Mouse (Mus musculus) gastrocnemius, postnatal 36 days (tissue): Measurements from ENCODE around the gene Il31ra. TPM values are rescaled to one million over a fixed set of nuclear protein-coding genes. Genes with fewer than 3 reads are reported as not detected.
A peak's percentile ranks its signal among the peaks of the same experiment; 100 is the strongest.

ENCODE experiments used
- DNase-seq, 2 experiments: peaks; one replicate each; pipeline ENCODE4 v3.0.0; 2022
- intact Hi-C: fragments of 180-260 bp; cut with DNase I; formaldehyde crosslinking; loops from one replicate; pipeline ENCODE4 v1.15.1; 2025
- total RNA-seq, 2 experiments: library from RNA; stranded (reverse); gene quantifications; 2 replicates each; pipeline ENCODE4 v1.2.3; 2021

The Il31ra gene
- total RNA-seq, 2 experiments from 2014 or later = not detected

DNA sequence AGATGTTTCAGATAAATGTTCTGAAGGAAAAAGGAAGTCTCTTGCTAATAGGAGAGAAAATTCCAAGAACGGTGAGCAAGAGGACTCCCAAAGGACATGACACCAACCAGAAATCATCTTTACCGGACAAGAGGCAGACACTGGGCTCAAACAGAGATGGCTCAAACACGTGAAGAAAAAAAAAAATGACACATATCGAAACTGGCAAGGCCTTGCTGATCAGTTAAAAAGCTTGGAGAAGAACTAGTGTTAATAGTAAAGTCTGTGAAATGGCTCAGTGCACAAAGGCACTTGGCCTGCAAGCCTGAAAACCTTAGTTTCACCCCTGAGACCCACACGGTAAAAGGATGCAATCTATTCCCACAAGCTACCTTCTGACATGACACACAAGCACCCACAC is 23.4 kb downstream of the Il31ra start:
- intact Hi-C loops = no loop called here

DNA sequence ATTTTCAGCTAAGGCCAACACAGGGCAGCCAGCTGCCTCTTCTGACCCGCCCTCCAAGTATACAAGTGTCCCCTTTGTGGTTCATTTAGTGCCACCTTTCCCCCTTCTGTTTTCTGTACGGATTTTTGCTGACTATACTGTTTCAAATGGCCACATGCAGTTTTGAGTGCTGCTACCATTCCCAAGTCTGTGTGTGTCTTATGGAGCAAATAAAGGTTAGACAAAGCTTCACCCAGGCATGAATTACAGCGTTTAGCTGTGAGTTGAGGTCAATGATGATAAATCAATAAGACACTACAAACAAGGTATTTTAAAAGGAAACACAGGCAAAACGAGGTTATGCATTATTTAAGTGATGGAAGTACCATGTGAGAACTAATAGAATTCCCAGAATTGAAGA is 24.6 kb downstream of the Il31ra start:
- intact Hi-C loops = no loop called here

More for the DNA sequence above, 23.4 kb downstream of the Il31ra start:
- DNase-seq = no peak

DNA sequence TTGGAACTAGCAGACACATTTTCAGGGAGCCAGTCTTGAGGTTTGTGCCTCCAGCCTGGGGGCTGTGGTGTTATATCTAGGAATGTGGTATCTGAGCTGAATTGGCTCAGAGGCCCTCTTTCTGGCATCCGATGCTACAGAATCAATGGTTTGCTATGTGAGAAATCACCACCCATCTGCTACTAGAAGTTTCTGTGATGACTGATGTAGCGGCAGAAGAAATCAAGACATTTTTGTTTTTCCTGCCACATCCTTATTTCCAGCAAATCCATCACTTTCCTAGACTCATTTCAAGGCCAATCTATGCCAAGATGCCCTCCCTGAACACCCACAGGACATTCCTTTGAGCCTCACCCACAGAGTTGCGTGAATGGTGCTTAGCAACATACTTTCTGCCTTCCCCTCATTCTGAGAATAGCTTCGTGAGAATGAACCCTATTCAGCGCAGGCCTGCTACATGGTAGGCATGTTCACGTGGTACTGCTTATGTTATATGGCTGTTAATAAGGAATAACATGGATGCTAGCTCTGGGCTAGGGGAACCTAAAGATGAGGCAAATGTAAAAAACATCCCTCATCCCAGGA is 33.5 kb downstream of the Il31ra start:
- intact Hi-C loops = no loop called here
- no peak for DNase-seq

More for the DNA sequence above, 24.6 kb downstream of the Il31ra start:
- DNase-seq = no peak

DNA sequence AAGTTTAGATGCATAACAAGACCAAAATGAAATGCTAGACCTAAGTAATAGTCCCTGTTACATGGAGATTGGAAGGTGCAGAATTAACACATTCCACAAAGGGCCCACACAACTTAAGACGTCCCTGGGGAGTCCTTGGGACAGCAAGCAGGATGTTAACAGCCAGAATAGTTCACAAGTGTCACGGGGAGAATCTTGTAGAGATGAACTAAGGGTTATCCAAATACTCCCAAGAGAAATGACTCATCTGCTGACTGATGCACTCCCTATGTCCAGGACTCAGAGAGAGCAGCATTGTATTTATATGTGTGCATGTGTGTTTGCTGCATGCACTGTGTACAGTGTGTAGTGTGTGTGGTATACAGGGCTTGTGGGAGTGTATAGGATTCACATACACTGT is 37.7 kb downstream of the Il31ra start:
- DNase-seq = no peak
- intact Hi-C loops = no loop called here

DNA sequence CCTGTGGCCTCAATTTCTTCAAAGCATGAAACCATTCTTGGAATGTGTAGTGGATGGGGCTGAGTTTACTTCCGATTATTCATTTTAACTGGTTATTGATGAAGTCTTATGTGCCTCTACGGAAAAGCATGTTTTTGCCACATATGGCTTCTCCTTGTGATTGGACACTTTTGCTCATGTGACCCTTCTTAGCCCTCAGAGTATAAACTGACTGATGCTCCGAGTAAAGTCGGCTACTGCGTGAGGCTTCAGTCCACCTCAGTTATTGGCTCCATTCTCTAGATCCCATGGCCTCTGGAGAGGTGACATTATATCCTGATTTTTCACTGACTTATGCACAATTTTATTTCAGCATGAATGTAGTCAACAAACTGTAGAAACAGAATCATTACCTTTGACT is 40.9 kb downstream of the Il31ra start:
- intact Hi-C loops = no loop called here
- DNase-seq = no peak

DNA sequence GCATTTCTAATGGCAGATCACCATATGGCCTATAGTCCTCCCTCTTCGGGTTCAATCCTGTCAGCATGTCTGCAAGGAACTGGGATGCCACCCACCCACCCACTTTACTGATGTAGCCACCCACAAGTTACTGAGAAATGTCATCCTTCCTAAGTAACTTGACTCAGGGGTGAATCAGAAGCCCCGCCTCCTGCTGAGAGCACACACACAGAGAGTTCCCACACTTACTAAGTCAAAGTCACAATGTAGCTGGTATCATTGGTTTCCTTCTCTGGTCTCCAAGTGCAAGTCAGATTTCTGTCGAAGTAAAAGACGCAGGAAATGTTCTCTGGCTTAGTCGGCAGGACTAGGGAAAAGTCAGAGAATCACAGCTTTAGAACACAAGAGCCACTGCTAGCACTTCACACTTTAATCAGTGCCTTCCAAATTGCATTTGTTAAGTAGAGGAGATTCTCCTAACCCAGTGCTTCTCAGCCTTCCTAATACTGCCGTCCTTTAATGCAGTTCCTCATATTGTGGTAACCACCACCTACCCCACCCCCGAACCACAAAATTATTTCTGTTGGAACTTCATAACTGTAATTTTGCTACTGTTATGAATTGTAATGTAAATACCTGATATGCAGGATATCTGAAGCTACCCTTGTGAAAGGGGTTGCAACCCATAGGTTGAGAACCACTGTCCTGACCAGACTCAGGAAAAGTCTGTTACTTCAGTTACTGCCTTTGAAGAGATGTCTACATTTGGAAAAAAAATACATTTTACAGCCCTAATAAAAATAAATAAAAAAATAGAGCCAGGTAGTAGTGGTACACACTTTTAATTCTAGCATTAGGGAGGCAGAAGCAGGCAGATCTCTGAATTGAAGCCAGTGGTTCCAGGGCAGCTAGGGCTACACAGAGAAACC is 42.3 kb downstream of the Il31ra start:
- intact Hi-C loops = no loop called here

DNA sequence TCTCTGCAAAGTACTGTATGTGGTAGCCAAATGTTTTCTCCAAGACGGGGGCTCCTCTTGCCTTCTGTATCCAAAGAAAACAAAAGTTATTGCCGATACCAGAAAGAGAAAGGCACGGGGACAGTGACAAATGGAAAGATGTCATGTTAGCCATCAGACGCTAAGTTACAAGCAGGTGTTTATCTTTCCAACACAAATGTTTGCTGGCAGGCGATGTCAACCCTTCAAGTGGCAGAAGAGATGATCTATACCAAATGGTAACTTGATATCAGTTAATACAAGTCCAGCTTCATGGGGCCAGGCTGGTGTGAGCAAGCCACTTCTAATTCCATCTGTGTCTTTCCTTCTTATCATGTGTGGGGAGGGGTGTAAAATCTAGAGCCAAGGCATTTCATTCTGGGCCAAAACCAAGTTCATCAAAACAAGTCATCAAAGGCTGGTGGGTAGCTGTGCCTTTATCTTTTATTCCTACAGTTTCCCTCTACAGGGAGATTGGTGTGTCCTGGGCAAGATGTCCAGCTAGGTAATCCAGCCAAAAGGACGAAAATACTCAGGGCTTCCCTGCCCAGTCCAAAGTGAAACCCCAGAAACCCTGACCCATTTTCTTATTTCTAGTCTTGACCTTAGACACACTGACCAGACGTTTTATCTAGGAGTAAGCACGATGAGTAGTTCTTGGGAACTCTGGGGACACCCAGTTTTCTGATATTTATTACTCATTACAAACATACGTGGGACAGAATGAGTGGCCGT is 52.8 kb downstream of the Il31ra start:
- intact Hi-C loops = no loop called here
- DNase-seq = no peak

More for the DNA sequence above, 42.3 kb downstream of the Il31ra start:
- no peak for DNase-seq

DNA sequence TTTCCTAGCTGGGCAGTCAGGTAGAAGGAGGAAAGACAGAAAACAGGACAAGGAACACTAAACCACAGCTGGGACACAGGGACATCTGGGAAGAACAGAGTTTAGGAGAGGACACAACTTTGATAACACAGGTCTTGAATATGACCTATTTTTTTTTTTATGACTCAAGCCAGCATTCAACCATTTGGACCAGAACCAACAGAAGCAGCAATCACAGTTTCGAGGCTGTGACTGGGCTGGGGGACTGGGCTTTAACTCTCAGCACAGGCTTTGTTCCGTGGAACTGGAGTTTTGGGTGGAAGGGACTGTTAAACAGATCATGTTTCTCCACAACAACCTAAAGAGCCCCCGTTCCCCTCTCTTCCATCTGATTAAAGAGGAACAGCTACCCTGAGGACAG is 53.5 kb downstream of the Il31ra start:
- intact Hi-C loops = no loop called here
- no peak for DNase-seq

DNA sequence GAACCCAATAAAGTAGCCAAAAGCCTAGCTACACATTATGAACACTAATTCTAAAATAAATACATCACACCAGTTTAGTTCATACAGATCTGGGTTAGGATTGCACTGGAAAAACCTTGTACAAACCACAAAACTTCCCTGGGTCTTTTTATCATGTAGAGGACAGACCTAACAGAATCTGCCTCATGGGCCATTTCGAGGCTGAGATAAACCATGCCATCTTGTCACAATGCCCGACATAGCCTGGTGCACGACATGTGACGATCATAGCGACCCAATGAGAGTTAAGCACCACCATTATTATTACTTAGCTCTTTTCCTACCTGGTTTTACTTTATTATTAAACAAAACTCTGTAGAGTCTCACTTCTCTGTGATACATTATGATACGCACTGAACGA is 57.1 kb downstream of the Il31ra start:
- DNase-seq = no peak
- intact Hi-C loops = no loop called here

DNA sequence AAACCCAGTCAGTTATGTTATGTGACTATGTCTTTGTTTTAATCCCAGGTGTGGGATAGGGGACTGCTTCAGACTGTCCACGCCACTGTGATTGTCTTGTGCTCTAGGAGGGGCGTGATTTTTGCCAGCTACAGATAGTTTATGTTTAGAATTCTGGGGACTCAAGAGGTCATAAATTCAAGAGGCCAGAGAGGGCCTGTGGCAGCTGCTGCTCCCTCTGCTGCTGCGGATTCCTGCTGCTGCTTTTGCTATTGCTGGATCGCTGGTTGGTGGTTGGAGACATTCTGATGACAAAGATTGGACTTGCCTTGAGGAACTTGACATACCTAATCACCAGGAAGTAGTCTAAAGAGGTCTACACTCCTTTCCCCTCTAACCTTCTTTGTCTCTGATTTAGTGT is 57.5 kb downstream of the Il31ra start:
- DNase-seq = no peak

DNA sequence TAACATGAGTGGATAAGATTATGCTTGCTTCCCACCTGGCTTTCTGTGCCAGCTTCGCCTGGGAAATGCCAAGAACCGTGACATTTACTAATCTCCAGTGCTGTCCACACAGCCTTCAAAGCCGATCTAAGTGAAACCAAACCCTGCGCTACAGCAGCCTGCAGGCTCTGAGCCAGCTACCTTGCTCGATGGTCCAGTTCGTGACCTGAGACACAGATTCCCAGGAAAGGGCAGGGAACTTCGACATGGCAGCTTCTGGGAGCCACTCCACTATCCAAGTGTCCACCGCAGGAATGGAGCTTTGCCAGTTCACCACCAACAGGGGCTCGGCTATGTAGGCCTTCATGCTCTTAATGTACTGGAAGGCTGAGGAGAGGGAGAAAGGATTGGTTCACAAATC is 60.6 kb downstream of the Il31ra start:
- DNase-seq = peak in 1 of 2 experiments; percentile 34
- intact Hi-C loops = no loop called here

More for the DNA sequence above, 57.5 kb downstream of the Il31ra start:
- intact Hi-C loops = no loop called here

DNA sequence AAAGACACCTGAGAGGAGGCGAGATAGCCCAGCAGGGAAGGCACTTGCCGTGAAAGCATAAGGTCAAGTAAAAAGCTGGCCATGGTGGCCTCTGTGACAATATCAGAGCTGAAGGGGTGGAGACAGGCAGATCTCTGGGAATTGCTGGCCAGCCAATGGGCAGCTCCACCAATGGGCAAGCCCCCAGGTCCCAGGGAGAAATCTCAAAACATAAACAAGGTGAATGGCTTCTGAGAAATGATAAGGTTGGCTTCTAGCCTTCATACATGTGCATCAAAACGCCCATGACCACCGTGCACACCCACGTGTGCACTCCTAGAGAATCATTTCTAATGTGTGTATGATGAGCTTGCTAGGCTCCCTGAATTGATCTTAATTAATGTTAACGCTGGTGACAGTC is 61.9 kb downstream of the Il31ra start:
- no peak for DNase-seq
- intact Hi-C loops = no loop called here

DNA sequence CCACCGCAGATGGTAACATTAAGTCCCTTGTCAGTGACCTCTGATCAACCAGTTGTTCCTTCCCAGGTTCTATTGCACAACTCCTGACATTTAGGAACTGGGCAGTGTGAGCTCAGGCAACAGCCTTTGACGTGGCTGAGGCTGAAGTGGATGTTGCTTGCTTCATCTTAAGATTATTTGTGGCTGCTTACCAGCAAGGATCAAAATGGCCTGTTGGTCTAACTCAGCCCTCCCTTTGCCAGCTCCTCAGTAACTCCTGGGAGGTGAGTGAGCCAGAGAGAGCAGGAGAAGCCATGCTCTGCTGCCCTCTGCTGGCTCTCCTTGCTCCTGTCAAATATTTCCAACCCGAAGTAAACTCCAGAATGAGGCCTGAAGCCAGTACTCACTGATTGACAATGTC is 64.3 kb downstream of the Il31ra start:
- peak; percentile 67 to 70 for DNase-seq
- intact Hi-C loops = no loop called here

DNA sequence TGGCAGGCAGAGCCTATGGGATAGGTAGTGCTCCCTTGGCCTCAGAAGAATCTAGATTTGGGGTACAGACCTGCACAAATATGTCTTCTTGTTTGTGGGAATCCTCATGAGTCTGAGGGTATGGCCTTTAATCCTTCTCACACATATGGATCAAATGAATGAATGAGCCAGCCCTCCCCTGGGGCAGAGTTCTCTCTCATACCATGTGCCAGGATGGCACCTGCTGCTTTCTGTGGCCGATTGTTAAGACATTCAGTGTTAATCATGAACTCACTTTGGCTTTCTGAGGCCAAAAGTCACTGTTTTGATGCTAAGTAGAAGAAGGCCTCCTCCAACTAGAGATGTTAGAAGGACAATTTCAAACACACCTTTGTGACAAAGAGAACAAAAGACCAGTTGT is 67.0 kb downstream of the Il31ra start:
- no peak for DNase-seq
- intact Hi-C loops = no loop called here

DNA sequence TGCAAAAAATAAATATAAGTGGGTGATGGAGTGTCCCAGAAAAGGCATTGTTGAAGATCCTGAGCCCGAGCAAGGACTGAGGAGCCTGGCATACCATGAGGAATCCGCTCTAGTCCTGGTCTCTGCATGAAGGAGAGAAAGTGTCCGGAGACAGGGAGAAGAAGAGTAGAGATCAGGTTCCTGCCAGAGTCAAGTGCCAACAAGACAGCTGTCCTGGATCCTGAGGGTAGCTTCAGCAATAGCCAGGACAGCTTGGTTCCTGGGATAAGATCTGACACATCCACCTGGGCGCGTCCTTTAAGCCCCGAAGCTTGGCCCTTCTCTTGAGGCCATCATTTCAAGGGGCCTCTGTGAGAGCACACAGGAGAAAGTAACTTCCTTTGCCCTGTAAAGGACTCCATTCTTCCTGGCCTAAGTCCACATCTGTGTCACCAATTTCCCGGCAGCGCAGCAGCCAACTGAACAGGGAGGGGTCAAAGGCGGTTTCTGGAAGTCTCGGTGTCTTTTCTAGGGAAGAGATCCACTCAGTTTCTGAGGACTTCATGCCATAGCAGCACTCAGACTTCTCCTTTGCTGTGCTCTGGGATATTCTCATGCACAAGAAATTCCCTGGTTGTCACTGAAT is 70.7 kb downstream of the Il31ra start:
- DNase-seq = no peak
- intact Hi-C loops = no loop called here

DNA sequence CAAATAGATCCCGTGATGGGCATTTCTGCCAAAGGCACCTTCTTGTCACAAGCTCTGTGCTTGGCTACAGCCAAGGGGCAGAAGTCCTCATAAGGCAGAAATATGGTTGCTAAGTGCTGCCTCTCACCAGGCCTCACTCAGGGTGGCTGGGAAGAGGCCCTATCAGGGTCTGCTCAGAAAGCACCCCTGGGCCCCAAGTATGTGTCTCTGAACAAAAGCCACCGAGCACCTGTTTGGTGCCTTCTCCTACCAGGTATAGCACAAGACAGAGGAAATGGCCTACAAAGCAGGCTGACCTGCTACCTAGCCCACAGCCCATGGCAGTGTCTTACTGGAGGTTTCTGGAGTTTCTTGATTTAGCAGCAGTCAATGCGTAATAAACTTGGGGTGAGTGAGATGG is 71.3 kb downstream of the Il31ra start:
- intact Hi-C loops = no loop called here
- DNase-seq = no peak

DNA sequence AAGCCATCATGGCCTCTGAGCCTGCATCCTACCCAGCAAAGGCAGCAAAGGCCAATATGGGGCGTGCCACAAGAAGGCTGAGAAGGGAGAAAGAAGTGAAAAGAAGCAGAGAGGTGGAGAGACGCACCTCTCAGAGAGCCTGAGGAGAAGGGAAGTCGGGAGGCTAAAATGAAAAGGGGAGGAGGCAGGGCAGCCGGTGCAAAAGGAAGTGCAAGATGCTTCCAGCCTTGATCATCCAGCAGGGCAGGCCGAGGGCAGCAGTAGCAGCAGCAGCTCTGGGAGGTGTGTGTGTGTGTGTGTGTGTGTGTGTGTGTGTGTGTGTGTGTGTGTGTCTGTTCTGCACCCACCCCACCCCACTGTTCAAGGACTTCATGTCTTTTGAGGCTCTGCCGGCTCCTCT is 71.9 kb downstream of the Il31ra start:
- no peak for DNase-seq
- intact Hi-C loops = no loop called here

DNA sequence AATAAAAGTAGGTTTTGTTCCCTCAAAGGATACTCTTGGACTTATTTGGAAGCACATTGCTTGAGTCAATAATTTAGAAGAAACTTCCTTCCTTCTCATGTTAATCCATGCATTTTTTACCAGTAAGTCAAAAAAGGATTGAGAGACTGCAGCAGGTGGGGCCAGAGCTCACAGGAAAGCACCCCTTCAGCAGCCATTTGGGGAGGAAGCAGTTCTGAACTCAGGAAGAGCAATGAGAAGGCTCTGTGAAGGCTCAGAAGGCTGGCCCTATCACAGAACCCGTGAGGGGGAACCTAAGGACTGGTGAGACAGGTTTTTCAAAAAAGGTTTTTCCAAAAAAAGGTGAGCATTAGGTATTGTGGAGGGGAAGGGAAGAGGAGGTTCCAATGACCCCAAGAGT is 79.6 kb downstream of the Il31ra start:
- intact Hi-C loops = no loop called here
- DNase-seq = no peak

DNA sequence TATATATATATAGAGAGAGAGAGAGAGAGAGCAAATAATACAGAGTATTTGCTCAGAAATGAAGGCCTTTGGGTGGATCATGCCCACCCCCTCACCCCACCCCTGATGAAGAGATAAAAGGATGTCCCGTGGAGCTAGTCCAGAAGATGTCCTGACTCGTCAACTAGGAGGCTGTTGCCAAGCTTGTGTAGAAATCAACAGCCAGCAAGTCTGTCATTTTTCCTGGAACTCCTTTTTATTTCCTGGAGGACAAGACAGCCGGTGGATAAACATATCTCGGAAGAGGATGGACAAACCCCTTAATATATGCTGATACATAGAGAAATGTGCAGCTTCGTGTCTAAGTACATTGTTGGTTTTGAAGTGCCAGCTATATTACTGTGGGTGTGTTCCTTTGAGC is 81.3 kb downstream of the Il31ra start:
- intact Hi-C loops = no loop called here
- no peak for DNase-seq

DNA sequence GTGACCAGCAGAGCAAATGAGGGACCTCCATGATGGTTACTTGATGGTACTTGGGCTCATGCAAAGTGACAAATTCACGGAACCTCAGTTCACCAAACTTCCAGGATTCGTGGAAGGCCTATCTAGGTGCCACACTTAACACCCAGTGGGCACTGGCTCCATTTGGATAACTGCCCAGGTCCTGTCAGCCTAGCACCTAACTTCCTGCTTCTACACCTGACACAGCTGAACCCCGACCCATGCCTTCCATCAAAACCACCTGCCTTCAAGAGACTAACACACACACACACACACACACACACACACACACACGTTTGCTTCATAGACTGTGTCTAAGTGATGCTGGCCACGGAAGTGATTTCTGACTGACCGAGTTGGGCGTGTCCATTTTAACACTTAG is 82.3 kb downstream of the Il31ra start:
- DNase-seq = no peak
- intact Hi-C loops = loop anchor here (2.0 kb wide), 1 partner anchor 203 kb away; no protein-coding TSS in a partner anchor

DNA sequence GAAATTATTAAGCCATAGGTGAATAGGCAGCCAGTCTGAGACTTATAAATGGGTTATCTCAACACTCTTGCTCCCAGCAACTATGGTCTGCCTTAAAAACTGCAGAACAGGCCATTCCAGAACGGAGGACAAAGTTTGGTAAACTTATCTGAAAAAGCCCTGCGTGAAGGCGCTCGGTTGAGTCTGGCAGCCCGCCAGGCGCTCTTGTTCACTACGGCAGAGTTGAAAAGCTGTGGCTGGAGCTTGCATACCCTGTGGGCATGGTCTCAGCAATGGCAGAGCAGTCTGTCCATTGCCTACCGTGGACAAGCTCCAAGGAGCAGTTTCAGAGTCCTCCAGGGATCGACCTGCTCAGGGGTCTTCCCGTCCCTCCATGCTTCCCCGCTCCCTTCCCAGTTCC is 82.9 kb downstream of the Il31ra start:
- DNase-seq = no peak
- intact Hi-C loops = loop anchor here (2.0 kb wide), 1 partner anchor 202 kb away; no protein-coding TSS in a partner anchor
